Mouse (Mus musculus) kidney, postnatal 0 days (tissue): ENCODE data around the gene Ampd3. TPM values are rescaled to one million over a fixed set of nuclear protein-coding genes. Genes with fewer than 3 reads are reported as not detected.
A peak's percentile ranks its signal among the peaks of the same experiment; 100 is the strongest.

Experiments used
- ATAC-seq: fragments of 200-750 bp; cut with Nextera tagmentation; replicated peaks from 2 replicates; pipeline ENCODE4 v1.8.0; 2017; ENCODE audit warnings: low read depth, moderate number of reproducible peaks, moderate TSS enrichment, moderate library complexity; ENCODE audit not compliant: low FRiP score
- DNase-seq: peaks from one replicate; pipeline ENCODE4 v3.0.0-alpha.2; 2016; ENCODE audit warnings: low spot score
- H3K27ac ChIP-seq: fragments of 300-500 bp; sonication (generic); 2 replicates; pipeline ENCODE4 v1.5.1; 2014; ENCODE audit warnings: mild to moderate bottlenecking
- H3K27me3 ChIP-seq: fragments of 300-500 bp; sonication (generic); 2 replicates; pipeline ENCODE4 v1.6.1; 2014; ENCODE audit warnings: low read length, mixed read lengths; ENCODE audit not compliant: insufficient read depth
- H3K36me3 ChIP-seq: fragments of 300-500 bp; sonication (generic); 2 replicates; pipeline ENCODE4 v1.6.1; 2014; ENCODE audit warnings: low read length, mixed read lengths; ENCODE audit not compliant: insufficient read depth
- H3K4me1 ChIP-seq: fragments of 300-500 bp; sonication (generic); replicated peaks from 2 replicates; pipeline ENCODE4 v1.6.1; 2014; ENCODE audit warnings: antibody characterized with exemption, low read length, mixed read lengths; ENCODE audit not compliant: insufficient read depth
- H3K4me2 ChIP-seq: fragments of 300-500 bp; sonication (generic); 2 replicates; pipeline ENCODE4 v1.6.1; 2014; ENCODE audit warnings: mild to moderate bottlenecking, low read length, moderate library complexity, mixed read lengths
- H3K4me3 ChIP-seq: fragments of 300-500 bp; sonication (generic); replicated peaks from 2 replicates; pipeline ENCODE4 v1.5.1; 2014; ENCODE audit warnings: low read depth, low read length
- H3K9ac ChIP-seq: fragments of 300-500 bp; sonication (generic); 2 replicates; pipeline ENCODE4 v1.6.1; 2014; ENCODE audit warnings: low read depth, low read length
- H3K9me3 ChIP-seq: fragments of 300-500 bp; sonication (generic); replicated peaks from 2 replicates; pipeline ENCODE4 v1.6.1; 2016; ENCODE audit warnings: low read length, inconsistent platforms, mixed read lengths
- CTCF ChIP-seq: IDR thresholded peaks from 2 replicates; pipeline ENCODE4 v1.5.1; 2016; ENCODE audit warnings: antibody characterized with exemption, low read depth, mild to moderate bottlenecking, moderate library complexity
- WGBS: fragments of 180-500 bp; shearing (Covaris S2); extraction: QIAGEN DNeasy Blood & Tissue Kit; methylation state at CpG from one replicate; pipeline ENCODE4 v1.1.7; 2014; 5-methylcytosine and 5-hydroxymethylcytosine counted together
- polyA plus RNA-seq: library from polyadenylated mRNA; unstranded; fragments of >200 nt; fragmentation: Nextera tagmentation; extraction: Ambion mirVana; gene quantifications from 2 replicates; pipeline ENCODE4 v1.2.1, GENCODE M21; 2015

Ampd3 gene
- polyA plus RNA-seq, 1 experiment from 2014 or later: 12.7 TPM

GRCm38 (mm10) chr7:110833024-110833423 is 65.0 kb downstream of the Ampd3 start:
- no peak for DNase-seq
- 80% methylated on average over 1 of the region's 1 CpGs for WGBS
- no peak for TF ChIP-seq CTCF

GRCm38 (mm10) chr7:110834018-110834417 is 66.0 kb downstream of the Ampd3 start:
- H3K4me1 ChIP-seq: no peaks in the 10 kb centered on the region
- no peak for DNase-seq
- H3K9ac ChIP-seq: no peak overlapping the region
- no peaks in the 10 kb centered on the region for H3K9me3 ChIP-seq
- H3K36me3 ChIP-seq: 0 out of 2 replicates have a peak, but pooled peaks cover 8% of the 10 kb centered on the region
- H3K4me2 ChIP-seq: no peak overlapping the region
- no peaks in the 10 kb centered on the region for H3K27me3 ChIP-seq
- no peak overlapping the region for H3K27ac ChIP-seq
- no peak overlapping the region for H3K4me3 ChIP-seq
- no peak for ATAC-seq
- TF ChIP-seq CTCF: no peak
- 100% methylated on average over 1 of the region's 1 CpGs for WGBS

More at GRCm38 (mm10) chr7:110833024-110833423, 65.0 kb downstream of the Ampd3 start:
- Histone ChIP-seq H3K4me1 (no peaks in the 10 kb centered on the region), H3K9ac (no peak overlapping the region), H3K27me3 (no peaks in the 10 kb centered on the region), H3K27ac (no peak overlapping the region), H3K4me3 (no peak overlapping the region), H3K36me3 (0 out of 2 replicates have a peak, but pooled peaks cover 11% of the 10 kb centered on the region), H3K4me2 (no peak overlapping the region), H3K9me3 (no peaks in the 10 kb centered on the region)
- ATAC-seq: no peak

GRCm38 (mm10) chr7:110834522-110834921 is 66.5 kb downstream of the Ampd3 start:
- Histone ChIP-seq H3K4me3 (no peak overlapping the region), H3K4me1 (no peaks in the 10 kb centered on the region), H3K9ac (no peak overlapping the region), H3K36me3 (0 out of 2 replicates have a peak, but pooled peaks cover 8% of the 10 kb centered on the region), H3K27ac (no peak overlapping the region), H3K27me3 (no peaks in the 10 kb centered on the region), H3K9me3 (no peaks in the 10 kb centered on the region), H3K4me2 (no peak overlapping the region)
- no peak for ATAC-seq
- 56% methylated on average over 3 of the region's 3 CpGs for WGBS
- TF ChIP-seq CTCF: no peak
- no peak for DNase-seq

GRCm38 (mm10) chr7:110840332-110840731 is 72.3 kb downstream of the Ampd3 start:
- WGBS: 66% methylated on average over 4 of the region's 4 CpGs
- TF ChIP-seq CTCF: no peak
- DNase-seq (peak; percentile 37), ATAC-seq (no peak)
- no peaks in the 10 kb centered on the region for H3K36me3 ChIP-seq
- no peaks in the 10 kb centered on the region for H3K9me3 ChIP-seq
- H3K4me3 ChIP-seq: no peak overlapping the region
- no peak overlapping the region for H3K4me2 ChIP-seq
- no peaks in the 10 kb centered on the region for H3K27me3 ChIP-seq
- no peaks in the 10 kb centered on the region for H3K4me1 ChIP-seq
- H3K9ac ChIP-seq: no peak overlapping the region
- H3K27ac ChIP-seq: no peak overlapping the region

- WGBS: under 1% methylated on average over 42 of the region's 42 CpGs
Measured at GRCm38 (mm10) chr7:110843916-110844874, 76.2 kb downstream of the Ampd3 start, which contains the start of gene Rnf141. TSS of gene Rnf141 (minus strand) at chr7:110844457.

GRCm38 (mm10) chr7:110847321-110847720 is 79.3 kb downstream of the Ampd3 start:
- DNase-seq (no peak), ATAC-seq (no peak)
- no peaks in the 10 kb centered on the region for H3K36me3 ChIP-seq
- H3K9ac ChIP-seq: no peak overlapping the region
- H3K27ac ChIP-seq: no peak overlapping the region
- no peaks in the 10 kb centered on the region for H3K9me3 ChIP-seq
- no peaks in the 10 kb centered on the region; the same call in 1 of the 2 replicates for H3K4me1 ChIP-seq
- TF ChIP-seq CTCF: no peak
- no peak overlapping the region for H3K4me2 ChIP-seq
- WGBS: 71% methylated on average over 2 of the region's 2 CpGs
- no peaks in the 10 kb centered on the region for H3K27me3 ChIP-seq
- H3K4me3 ChIP-seq: no peak overlapping the region

More at GRCm38 (mm10) chr7:110843916-110844874, 76.2 kb downstream of the Ampd3 start, which contains the start of gene Rnf141:
- Histone ChIP-seq H3K9ac (peak within 1 kb of the TSS; percentile 61), H3K4me1 (no peaks in the 10 kb centered on the region), H3K27ac (peak within 1 kb of the TSS; percentile 83), H3K36me3 (no peaks in the 10 kb centered on the region), H3K4me2 (peak within 1 kb of the TSS; percentile 79), H3K4me3 (peak within 1 kb of the TSS; percentile 54), H3K9me3 (no peaks in the 10 kb centered on the region), H3K27me3 (no peaks in the 10 kb centered on the region)
- ATAC-seq: peak; percentile 90
- peak; percentile 95 for DNase-seq
- peak; percentile 66 for TF ChIP-seq CTCF
